Mouse (Mus musculus): ENCODE data around the gene Pla2g4e. TPM values are rescaled to one million over a fixed set of nuclear protein-coding genes. Genes with fewer than 3 reads are reported as not detected.

Gene Pla2g4e
- total RNA-seq, 1 experiment from 2014 or later: not detected

- no peak for ATAC-seq (replicated peaks; ENCODE audit: low read depth, poor library complexity, severe bottlenecking)
These were observed 118.2 kb downstream of the Pla2g4e start for GRCm38 (mm10) chr2:120126901-120127300.

GRCm38 (mm10) chr2:120126408-120126807, 118.7 kb downstream of the Pla2g4e start:
- no peak for ATAC-seq (replicated peaks; ENCODE audit: low read depth, poor library complexity, severe bottlenecking)

DNA sequence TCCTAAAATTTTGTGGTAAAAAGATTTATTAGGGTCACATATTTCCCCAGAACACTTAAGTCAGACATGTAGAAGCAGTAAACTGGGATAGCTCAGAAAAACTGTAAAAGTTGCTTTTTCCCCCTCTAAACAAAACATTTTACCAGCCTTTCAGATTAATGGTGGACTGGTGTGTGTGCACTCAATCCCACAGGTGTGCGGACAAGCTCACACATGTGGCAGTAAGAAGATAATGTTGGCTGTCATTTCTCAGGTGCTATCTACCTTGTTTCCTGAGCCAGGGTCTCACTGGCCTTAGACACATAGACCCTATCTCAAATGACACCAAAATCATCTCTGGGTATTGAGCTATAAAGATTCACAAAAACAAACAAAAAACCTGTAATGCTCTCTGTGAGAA, 119.7 kb downstream of the Pla2g4e start:
- ATAC-seq (replicated peaks; ENCODE audit: low read depth, poor library complexity, severe bottlenecking): no peak

GRCm38 (mm10) chr2:120124946-120125345, 120.2 kb downstream of the Pla2g4e start:
- no peak for ATAC-seq (replicated peaks; ENCODE audit: low read depth, poor library complexity, severe bottlenecking)

DNA sequence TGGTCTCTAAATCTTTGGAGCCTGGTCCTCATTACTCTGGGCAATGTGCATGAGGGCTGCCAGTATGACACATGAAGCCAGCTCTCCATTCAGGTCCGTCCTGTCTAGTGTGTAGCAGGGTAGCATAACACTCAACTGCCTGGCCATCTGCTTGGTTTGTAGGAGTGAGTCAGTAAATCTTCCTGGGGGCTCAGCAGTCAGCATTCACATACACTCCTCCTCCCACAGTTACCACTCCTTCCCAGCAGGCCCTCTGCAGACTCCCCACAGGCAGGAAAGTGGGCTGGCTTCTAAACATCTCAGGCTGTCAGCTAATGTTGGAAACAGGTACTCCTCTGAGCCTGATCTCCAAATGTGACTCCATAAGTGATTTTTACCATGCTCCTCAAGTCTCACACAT, 121.0 kb downstream of the Pla2g4e start:
- no peak for ATAC-seq (replicated peaks; ENCODE audit: low read depth, poor library complexity, severe bottlenecking)

- ATAC-seq (replicated peaks; ENCODE audit: low read depth, poor library complexity, severe bottlenecking): no peak
These were observed 122.2 kb downstream of the Pla2g4e start for GRCm38 (mm10) chr2:120122983-120123382.

DNA sequence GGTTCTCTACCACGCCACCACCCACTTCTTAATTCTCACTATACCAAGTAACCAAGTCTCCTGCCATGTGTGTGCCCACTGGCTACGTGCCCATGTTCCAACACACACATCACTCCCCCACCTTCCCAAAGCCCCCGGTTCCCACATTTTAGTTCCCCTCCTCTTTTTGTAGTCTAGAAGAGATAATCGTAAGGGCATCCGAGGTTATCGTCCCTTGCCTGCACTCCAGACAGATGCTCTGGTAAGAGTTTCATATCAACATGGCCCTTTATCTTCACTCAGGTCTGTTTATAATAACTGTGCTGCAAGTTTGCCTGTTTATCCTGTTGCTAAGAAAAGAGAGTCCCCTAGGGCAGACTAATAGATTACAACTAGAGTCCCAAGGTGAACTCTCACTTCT, 127.8 kb downstream of the Pla2g4e start:
- no peak for ATAC-seq (replicated peaks; ENCODE audit: low read depth, poor library complexity, severe bottlenecking)

Other genes with a start within 250 kb of the Pla2g4e start
- 4.2 and 6.2 TPM in 2 replicates for gene Jmjd7, start 217.9 kb downstream of the Pla2g4e start, total RNA-seq (2017)
- gene Gm28042, start 217.8 kb downstream of the Pla2g4e start, total RNA-seq (2017): 0.23 and 1.4 TPM in 2 replicates
- 0.64 TPM in 1 of 2 replicates, not detected in the other for gene Pla2g4b, start 211.9 kb downstream of the Pla2g4e start, total RNA-seq (2017)
- gene Ehd4, start 90.7 kb downstream of the Pla2g4e start, total RNA-seq (2017): 28.3 and 31.0 TPM in 2 replicates
- gene Pla2g4d, start 43.9 kb upstream of the Pla2g4e start, total RNA-seq (2017): not detected in 2 replicates
- 0.27 TPM in 1 of 2 replicates, not detected in the other for gene Pla2g4f, start 68.8 kb upstream of the Pla2g4e start, total RNA-seq (2017)
- 42.8 and 44.3 TPM in 2 replicates for gene Vps39, start 107.8 kb upstream of the Pla2g4e start, total RNA-seq (2017)
- 20.6 and 21.9 TPM in 2 replicates for gene Ganc, start 158.6 kb upstream of the Pla2g4e start, total RNA-seq (2017)
- gene Tmem87a, start 158.8 kb upstream of the Pla2g4e start, total RNA-seq (2017): 49.7 and 63.7 TPM in 2 replicates
- gene Capn3, start 210.7 kb upstream of the Pla2g4e start, total RNA-seq (2017): 1.2 and 1.7 TPM in 2 replicates

Measured in common myeloid progenitor, adult 5-6 weeks (primary cell).